Mouse (Mus musculus) lung, postnatal 10 days (tissue): Measurements from ENCODE around the gene Mrps33.

Source experiments
- DNase-seq: peaks from one replicate; pipeline ENCODE4 v3.0.0; 2021

Gene Mrps33

GRCm38 (mm10) chr6:39810612-39811116 lies at the start of gene Mrps33:
Mrps33 (minus strand) TSS chr6:39810988.
- peak; percentile 98 for DNase-seq

- DNase-seq, result no peak
Observed at GRCm38 (mm10) chr6:39849667-39850066, 38.9 kb upstream of the Mrps33 start.

DNA sequence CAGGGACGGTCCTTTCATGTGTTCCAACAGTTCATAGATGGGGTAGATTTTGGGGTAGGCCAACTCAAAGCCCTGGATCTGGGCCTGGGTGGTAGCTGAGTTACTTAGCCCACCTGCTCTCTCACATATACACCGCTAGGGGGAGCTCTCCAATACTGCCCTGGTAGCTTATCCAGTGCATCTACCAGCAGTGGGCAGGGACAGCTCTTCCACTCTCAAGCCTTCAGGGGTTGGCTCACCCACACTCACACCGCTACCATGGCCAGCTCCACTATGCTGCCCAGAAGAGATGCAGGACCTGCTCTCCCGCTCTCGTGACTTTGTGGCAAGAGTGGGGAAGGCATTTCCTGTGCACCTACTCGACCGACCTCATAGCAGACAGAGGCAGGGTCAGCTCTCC lies 38.0 kb upstream of the Mrps33 start:
- no peak for DNase-seq

DNA sequence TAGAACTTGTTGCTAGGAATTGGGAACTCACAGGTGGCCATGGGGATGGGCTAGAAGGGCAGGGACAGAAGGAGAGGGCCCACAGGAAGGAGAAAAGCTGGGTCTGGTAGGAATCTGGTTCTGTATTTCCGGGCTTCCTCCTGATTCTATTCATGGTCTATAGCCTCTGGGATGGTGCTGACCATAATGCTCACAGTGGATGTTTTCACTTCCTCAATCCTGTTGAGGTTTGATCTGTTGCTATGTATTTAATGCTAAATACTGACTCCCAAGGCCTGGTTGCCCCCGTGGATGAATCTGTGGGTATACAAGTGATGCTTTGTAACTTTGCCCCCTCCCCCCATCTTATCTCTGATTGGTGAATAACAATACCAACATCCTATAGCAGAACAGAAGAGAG lies 36.8 kb upstream of the Mrps33 start:
- no peak for DNase-seq

- no peak for DNase-seq
Observed at GRCm38 (mm10) chr6:39843698-39844342, 33.0 kb upstream of the Mrps33 start.

- DNase-seq, result peak; percentile 10
Observed at GRCm38 (mm10) chr6:39828736-39829135, 17.9 kb upstream of the Mrps33 start.

GRCm38 (mm10) chr6:39821241-39821640 lies 10.5 kb upstream of the Mrps33 start:
- DNase-seq, result no peak

DNA sequence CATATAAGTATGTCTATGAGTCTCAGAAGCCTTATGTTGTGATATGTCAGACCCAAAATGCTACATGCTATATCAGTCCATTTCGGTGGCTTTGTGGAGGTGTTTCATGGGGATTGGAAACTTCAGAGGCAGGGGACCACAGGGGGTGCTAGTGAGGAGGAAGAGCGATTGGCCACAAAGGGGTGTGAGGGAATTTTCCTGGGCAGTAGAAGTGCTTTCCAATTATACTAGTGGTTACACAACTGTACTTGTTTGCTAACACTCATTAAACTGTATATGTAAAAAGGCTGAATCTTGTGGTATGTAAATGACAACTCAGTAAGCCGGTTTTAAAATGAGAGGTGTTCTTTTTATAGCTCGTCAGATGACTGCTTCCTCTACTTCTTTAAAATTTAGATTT lies 8.1 kb upstream of the Mrps33 start:
- no peak for DNase-seq

GRCm38 (mm10) chr6:39808511-39808910 lies 2.3 kb downstream of the Mrps33 start:
- no peak for DNase-seq

DNA sequence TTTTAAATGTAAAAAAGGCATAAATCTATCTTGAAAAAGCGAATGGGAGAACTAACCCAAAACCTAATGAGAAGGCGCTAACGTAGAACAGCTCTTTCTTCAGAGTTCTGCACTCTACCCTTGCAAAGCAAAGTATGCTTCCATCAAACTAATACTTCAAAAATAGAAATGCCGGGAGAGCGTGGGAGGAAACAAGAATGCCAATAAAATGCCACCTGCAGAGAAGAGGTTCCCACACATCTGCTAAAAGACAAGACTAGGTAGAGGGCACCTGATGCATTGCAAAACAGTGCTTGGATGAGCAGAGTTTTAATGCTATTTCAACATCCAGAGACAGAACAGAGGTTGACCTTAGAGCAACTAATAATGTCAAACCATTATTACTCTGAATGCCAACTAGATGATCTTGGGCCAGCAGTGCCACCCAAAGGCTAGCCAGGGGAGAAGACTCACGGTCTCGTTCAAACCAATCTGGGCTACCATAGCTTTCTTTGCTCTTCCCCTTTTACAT lies 3.7 kb downstream of the Mrps33 start:
- DNase-seq, result no peak

DNA sequence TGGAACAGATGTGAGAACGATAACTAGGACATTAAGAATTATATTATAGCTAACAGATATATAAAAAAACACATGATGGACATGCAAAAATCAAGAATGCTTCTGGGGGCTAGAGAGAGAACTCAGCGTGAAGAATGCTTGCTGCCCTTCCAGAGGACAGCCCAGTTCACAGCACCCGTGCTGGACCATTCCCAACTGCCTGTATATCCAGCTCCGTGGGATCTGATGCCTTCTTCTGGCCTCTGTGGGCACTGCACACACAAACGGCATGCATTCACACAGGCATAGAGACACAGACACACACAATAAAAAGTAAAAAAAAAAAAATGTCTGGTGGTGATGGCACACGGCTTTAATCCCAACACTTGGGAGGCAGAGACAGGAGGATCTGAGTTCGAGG lies 4.5 kb downstream of the Mrps33 start:
- DNase-seq, result no peak

DNA sequence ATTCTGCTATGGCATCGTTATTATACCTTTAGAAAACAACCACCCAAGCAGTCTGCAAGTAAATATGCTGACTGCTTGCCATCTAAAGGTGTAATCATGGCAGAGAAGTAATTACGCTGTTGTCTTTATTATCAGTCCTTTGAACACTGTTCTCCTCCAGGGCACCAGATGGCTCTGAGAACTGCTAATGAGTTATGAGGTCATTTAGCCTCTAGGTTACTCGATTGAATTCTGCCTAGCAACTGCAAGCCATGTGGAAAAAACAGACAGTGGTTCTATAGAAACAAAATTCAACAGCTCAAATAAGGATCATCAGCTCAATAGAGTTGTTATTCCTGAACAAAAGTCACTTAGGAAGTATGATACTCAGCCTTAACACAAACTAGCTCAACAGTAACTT lies 4.9 kb downstream of the Mrps33 start:
- no peak for DNase-seq

DNA sequence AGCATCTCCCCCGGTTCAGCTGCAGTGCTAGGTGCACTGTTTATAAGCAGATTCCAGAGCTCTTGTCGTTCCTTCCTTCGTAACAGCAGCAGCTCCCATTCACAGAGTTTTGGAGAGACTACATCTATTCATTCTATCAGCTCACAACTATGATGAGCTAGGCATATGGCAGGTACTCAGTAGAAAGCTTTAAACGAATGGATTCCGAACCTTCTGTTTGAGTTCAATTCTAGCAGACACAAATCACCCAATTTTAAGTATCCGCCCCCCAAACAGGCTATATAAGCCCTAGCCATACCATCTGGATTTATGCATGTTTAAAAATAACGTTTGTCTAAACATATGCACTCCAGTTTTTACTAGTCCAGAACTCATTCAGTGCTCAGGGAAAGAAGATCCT lies 9.8 kb downstream of the Mrps33 start:
- no peak for DNase-seq

DNA sequence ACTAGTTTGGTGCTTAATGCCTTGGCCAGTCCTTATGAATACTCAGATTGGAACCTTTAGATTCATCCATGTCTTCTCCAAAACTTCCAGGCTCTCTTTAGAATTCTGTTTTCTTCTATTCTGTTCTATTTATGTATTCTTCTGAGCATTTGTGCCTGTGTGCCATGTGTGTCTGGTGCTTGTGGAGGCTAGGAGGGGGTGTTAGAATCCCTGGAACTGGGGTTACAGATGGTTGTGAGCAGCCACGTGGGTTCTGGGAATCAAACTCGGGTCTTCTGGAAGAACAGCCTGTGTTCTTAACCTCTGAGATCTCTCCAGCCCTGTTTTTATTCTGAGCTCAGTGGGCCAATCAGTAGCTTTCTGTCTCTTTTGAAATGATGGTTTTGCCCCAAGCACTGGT lies 13.7 kb downstream of the Mrps33 start:
- DNase-seq, result no peak

GRCm38 (mm10) chr6:39796150-39796549 lies 14.6 kb downstream of the Mrps33 start:
- DNase-seq, result no peak

DNA sequence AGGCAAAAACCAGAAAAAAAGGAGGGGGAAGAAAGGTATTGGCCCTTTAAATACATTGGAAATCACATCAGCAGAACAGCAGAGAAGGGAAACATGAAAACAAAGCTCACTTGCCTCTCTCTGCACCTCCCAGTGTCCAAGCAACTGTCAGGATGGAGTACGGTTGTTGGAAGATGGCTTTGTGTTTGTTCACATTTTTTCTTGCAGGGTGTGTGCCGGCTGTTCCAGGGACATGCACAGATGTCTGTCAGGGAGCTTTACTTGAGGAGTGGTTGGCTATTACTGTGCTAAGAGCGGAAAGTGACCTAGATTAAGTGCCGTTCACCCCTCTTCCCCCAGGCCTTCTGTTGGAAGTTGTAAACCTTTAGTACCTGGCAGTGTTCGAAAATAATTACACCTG lies 19.0 kb downstream of the Mrps33 start:
- no peak for DNase-seq

GRCm38 (mm10) chr6:39788408-39788807 lies 22.4 kb downstream of the Mrps33 start:
- DNase-seq, result no peak

- no peak for DNase-seq
Observed at GRCm38 (mm10) chr6:39787783-39788182, 23.0 kb downstream of the Mrps33 start.

DNA sequence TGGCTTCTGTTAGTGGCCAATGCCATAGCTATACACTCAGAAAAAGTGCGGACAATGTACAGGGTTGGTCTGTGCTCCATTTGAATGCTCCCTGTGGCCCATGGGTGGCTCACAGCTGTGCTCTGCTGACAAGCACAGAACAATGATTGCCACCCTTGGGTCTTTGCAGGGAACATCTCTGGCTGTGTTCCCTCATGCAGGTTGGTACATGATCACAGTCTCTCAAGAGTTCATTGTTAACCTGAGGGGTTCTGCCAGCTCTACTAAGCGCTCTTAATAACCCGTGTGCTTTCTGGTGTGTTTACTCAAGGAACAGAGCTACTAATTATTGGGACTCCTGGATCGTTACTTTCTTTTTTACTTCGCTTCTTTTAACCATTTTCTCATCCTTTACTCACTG lies 24.8 kb downstream of the Mrps33 start:
- no peak for DNase-seq

GRCm38 (mm10) chr6:39783521-39783920 lies 27.3 kb downstream of the Mrps33 start:
- peak; percentile 22 for DNase-seq

DNA sequence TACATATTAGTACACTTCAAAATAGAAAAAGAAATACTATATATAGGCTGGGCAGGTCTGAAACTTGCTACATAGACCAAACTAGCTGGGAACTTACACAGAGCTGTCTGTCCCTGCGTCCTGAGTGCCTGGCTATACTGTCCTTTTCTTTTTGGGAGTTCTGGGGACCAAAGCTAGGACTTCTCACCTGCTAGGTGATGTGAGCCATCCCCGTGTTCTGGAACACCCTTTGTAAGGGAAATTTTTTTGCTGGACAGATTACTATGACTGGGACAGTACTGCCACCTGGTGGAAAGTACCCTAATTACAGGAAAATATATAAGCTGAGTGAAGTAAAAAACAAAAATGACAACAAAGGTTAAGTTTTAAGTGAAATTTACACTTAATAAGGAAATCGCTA lies 28.2 kb downstream of the Mrps33 start:
- DNase-seq, result peak; percentile 42

DNA sequence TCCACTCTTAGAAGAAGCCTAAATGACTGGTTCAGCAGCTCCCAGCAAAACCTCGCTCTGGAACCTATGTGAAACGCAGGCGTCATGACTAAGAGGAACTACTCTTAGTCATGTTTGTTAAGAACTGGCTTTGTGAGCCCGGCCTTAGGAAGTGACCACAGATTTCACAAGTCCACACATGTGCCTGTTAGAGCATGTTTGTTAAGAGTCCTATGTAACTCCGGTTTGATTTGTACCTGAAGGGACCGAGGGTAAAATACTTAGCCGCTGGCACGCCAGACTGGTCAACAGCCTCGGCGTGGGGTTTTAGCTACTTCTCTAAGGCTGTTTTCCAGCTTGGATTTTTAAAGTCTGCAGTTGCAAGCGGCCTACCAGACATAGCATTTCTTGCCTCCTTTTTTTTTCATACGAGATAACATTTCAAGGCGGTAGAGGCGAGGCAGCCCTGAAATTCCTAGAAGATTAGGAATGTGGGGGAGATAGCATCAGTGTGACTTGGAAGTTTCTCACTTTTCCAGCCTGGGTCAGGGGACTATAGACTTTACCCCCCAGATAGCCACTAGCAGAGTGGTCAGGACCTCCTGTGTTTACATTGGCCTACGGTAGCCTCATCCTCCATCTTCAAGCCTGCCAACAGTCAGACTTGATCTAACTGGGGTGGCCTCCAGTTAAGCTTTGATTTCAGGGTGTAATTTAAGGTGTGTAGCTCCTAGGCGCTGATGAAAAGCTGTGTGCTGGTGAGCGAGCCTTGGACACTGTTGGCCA lies 28.8 kb downstream of the Mrps33 start:
- peak; percentile 27 for DNase-seq

- peak; percentile 33 for DNase-seq
Observed at GRCm38 (mm10) chr6:39780857-39781666, 29.7 kb downstream of the Mrps33 start.
